Mouse (Mus musculus) testis, adult 2 months (tissue): ENCODE measurements around the gene Pdzd9.

Experiments used
- CTCF ChIP-seq: fragments of 200-500 bp; IDR thresholded peaks from 2 replicates; pipeline ENCODE4 v1.5.1; 2012; ENCODE audit warnings: low read depth, mild to moderate bottlenecking, inconsistent platforms, low read length, moderate library complexity; ENCODE audit not compliant: control insufficient read depth, insufficient read depth, insufficient replicate concordance
- POLR2A ChIP-seq: fragments of 200-500 bp; IDR thresholded peaks from 2 replicates; pipeline ENCODE4 v1.6.1; 2012; ENCODE audit warnings: low read depth, mild to moderate bottlenecking, inconsistent platforms, low read length, moderate library complexity; ENCODE audit not compliant: control insufficient read depth

DNA sequence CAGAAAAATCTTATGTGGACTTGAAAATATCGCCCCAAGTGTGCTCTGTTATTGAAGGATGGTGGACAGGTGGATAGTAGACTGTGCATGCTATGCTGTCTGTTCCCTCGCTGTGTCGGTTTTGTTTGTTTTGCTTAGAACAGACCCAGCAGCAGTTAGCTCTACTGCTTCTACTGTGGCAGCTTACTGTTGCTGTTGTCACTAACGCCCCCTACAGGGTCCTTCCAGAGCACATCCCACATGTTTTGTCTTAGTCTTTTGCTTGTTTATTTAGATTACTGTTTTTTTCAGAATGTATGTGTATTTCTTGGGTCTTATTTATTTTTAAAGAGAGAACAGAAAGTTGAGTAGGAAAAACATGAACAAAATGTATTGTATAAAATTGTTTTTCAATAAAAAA is 26.9 kb downstream of the Pdzd9 start:
- TF ChIP-seq CTCF, result no peak
- no peak for TF ChIP-seq POLR2A
